Mouse (Mus musculus) embryonic fibroblast, embryonic 13.5 days (primary cell): ENCODE data around the gene Nfam1.

Experiments used
- CTCF ChIP-seq: IDR thresholded peaks from 2 replicates; pipeline ENCODE4 v1.5.1; 2011; ENCODE audit warnings: mild to moderate bottlenecking, control low read depth, low read length, moderate library complexity, borderline replicate concordance; ENCODE audit not compliant: insufficient read depth
- POLR2A ChIP-seq: IDR thresholded peaks from 2 replicates; pipeline ENCODE4 v1.6.1; 2011; ENCODE audit warnings: low read depth, mild to moderate bottlenecking, control low read depth, low read length, moderate library complexity

DNA sequence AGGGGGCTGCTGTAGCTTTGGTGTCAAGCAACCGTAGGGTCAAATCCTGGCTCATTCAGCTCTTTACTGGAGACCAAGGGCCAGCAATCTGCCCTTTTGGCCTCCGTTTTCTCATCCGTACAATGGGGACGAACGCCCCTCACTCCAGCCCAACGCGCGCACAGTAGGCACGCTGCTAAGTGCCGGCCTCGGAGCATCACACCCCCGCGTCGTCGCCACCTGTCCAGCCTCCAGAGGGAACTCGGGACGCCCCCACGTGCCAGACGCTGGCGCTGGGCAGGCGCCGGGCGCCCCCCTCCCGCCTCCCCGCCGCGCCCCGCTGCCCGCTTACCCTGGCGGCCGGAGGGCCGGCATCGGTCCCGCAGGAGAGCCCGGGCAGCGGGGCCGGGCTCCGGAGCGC lies 70.0 kb downstream of the Nfam1 start:
- TF ChIP-seq CTCF (no peak), POLR2A (no peak)
